Mouse (Mus musculus) CH12.LX (cell line): Measurements from ENCODE around the gene Btnl9.

Experiments used
- BHLHE40 ChIP-seq: IDR thresholded peaks from 2 replicates; pipeline ENCODE4 v1.6.1; 2011; ENCODE audit warnings: mild to moderate bottlenecking, low read depth, low read length, improper control_type of control experiment
- CTCF ChIP-seq, 2 experiments: IDR thresholded peaks in 1 of 2; conservative IDR thresholded peaks in 1 of 2; 2 replicates each; pipeline ENCODE4 v1.5.1; 2011 to 2012; ENCODE audit warnings: low read depth in 2 of 2, low read length in 2 of 2, improper control_type of control experiment in 1 of 2, inconsistent platforms in 1 of 2, mild to moderate bottlenecking in 1 of 2, moderate library complexity in 1 of 2
- ELF1 ChIP-seq: IDR thresholded peaks from 2 replicates; pipeline ENCODE4 v1.6.1; 2014; ENCODE audit warnings: low read depth, mild to moderate bottlenecking, inconsistent platforms, low read length, improper control_type of control experiment
- EP300 ChIP-seq: IDR thresholded peaks from 2 replicates; pipeline ENCODE4 v1.6.1; 2011; ENCODE audit warnings: low read length, improper control_type of control experiment
- MAX ChIP-seq: IDR thresholded peaks from 2 replicates; pipeline ENCODE4 v1.6.1; 2011; ENCODE audit warnings: low read length, improper control_type of control experiment
- MXI1 ChIP-seq: IDR thresholded peaks from 2 replicates; pipeline ENCODE4 v1.6.1; 2011; ENCODE audit warnings: mild to moderate bottlenecking, low read depth, low read length, improper control_type of control experiment
- POLR2A ChIP-seq: IDR thresholded peaks from 2 replicates; pipeline ENCODE4 v1.6.1; 2011; ENCODE audit warnings: low read depth, mild to moderate bottlenecking, improper control_type of control experiment, low read length
- POLR2AphosphoS2 ChIP-seq: IDR thresholded peaks from 2 replicates; pipeline ENCODE4 v1.6.1; 2011; ENCODE audit warnings: low read depth, low read length, improper control_type of control experiment
- RCOR1 ChIP-seq: conservative IDR thresholded peaks from 2 replicates; pipeline ENCODE4 v1.6.1; 2012; ENCODE audit warnings: low read depth, mild to moderate bottlenecking, inconsistent platforms, low read length, improper control_type of control experiment
- TCF12 ChIP-seq: IDR thresholded peaks from 2 replicates; pipeline ENCODE4 v1.6.1; 2014; ENCODE audit warnings: low read depth, mild to moderate bottlenecking, inconsistent platforms, low read length, improper control_type of control experiment
- USF1 ChIP-seq: IDR thresholded peaks from 2 replicates; pipeline ENCODE4 v1.6.1; 2014; ENCODE audit warnings: low read depth, mild to moderate bottlenecking, inconsistent platforms, low read length, improper control_type of control experiment
- USF2 ChIP-seq: conservative IDR thresholded peaks from 2 replicates; pipeline ENCODE4 v1.6.1; 2011; ENCODE audit warnings: low read depth, low read length, improper control_type of control experiment
- ZKSCAN1 ChIP-seq: IDR thresholded peaks from 2 replicates; pipeline ENCODE4 v1.6.1; 2012; ENCODE audit warnings: low read depth, inconsistent platforms, low read length, improper control_type of control experiment, borderline replicate concordance

- TF ChIP-seq USF2 (no peak), CTCF (conservative IDR thresholded peaks at IDR 0.05 in 1 of 2, IDR thresholded peaks at IDR 0.05 in 1 of 2; ENCODE audit: low read depth in 2 of 2, low read length in 2 of 2) (no peak), ELF1 (no peak), MXI1 (no peak), POLR2A (no peak), RCOR1 (no peak), ZKSCAN1 (no peak), EP300 (no peak), USF1 (no peak), TCF12 (no peak), POLR2AphosphoS2 (no peak), BHLHE40 (no peak), MAX (no peak)
Measured at GRCm38 (mm10) chr11:49232781-49233180, 45.8 kb upstream of the Btnl9 start.
